Mouse (Mus musculus) brain, embryonic 14.5 days (tissue): ENCODE results near the gene Defb22.

Experiments used
- CTCF ChIP-seq: fragments of 200-500 bp; IDR thresholded peaks from 2 replicates; pipeline ENCODE4 v1.5.1; 2012; ENCODE audit warnings: inconsistent platforms, mild to moderate bottlenecking, moderate library complexity, borderline replicate concordance; ENCODE audit not compliant: insufficient read depth, insufficient read length; ENCODE audit errors: extremely low read depth
- POLR2A ChIP-seq: fragments of 200-500 bp; IDR thresholded peaks from 2 replicates; pipeline ENCODE4 v1.6.1; 2012; ENCODE audit warnings: mild to moderate bottlenecking, inconsistent platforms, borderline replicate concordance; ENCODE audit not compliant: poor library complexity, insufficient read depth, insufficient read length, severe bottlenecking; ENCODE audit errors: extremely low read depth

GRCm38 (mm10) chr2:152472434-152472833, 17.5 kb downstream of the Defb22 start:
- TF ChIP-seq CTCF (no peak; the same call in 1 of the 2 replicates), POLR2A (no peak)
